Mouse (Mus musculus) kidney, adult 9 months (tissue): Measurements from ENCODE around the gene Stam.
"Not testable (repeated sequence)": the region's sequence is repeated elsewhere in the genome, so short reads cannot be mapped to it uniquely, and the experiment has no call there.

Source experiments
- DNase-seq: peaks from one replicate; pipeline ENCODE4 v3.0.0; 2022

The Stam gene

GRCm38 (mm10) chr2:14198325-14198903 lies 124.5 kb downstream of the Stam start:
- DNase-seq = not testable (repeated sequence)
